Mouse (Mus musculus): ENCODE measurements at regions not wholly inside any gene's neighbourhood (a gene's known extent, or its start where the extent isn't known, plus 50 kb on each side); places are given as distances from the start of the nearest gene placed in this dataset.

- WGBS = 31% methylated on average over 4 of the region's 4 CpGs
- no peak; the same call in 1 of the 2 replicates for ATAC-seq (ENCODE audit: low read depth)
Observed at GRCm38 (mm10) chr4:22986763-22987468, 498.8 kb upstream of the Pou3f2 start.

GRCm38 (mm10) chr4:22973585-22974116, 485.5 kb upstream of the Pou3f2 start:
- DNase-seq (ENCODE audit: low spot score) (no peak), ATAC-seq (ENCODE audit: low read depth) (no peak)
- Histone ChIP-seq H3K4me1 (ENCODE audit: control insufficient read depth, insufficient read depth, low read length) (no peaks in the 10 kb centered on the region), H3K27me3 (replicated peaks; ENCODE audit: control insufficient read depth, insufficient read depth, low read length) (no peaks in the 10 kb centered on the region), H3K4me2 (ENCODE audit: low read depth, low read length) (no peak overlapping the region), H3K36me3 (ENCODE audit: control insufficient read depth, insufficient read depth, low read length) (no peaks in the 10 kb centered on the region), H3K4me3 (ENCODE audit: low read depth, low read length) (no peak overlapping the region), H3K9ac (ENCODE audit: low read depth, low read length) (no peak overlapping the region), H3K9me3 (ENCODE audit: control insufficient read depth, low read length) (no peaks in the 10 kb centered on the region), H3K27ac (replicated peaks; ENCODE audit: low read depth, low read length) (no peak overlapping the region)
- 66% methylated on average over 4 of the region's 4 CpGs for WGBS

More at GRCm38 (mm10) chr4:22986763-22987468, 498.8 kb upstream of the Pou3f2 start:
- peak; percentile 2 for DNase-seq (ENCODE audit: low spot score)
- Histone ChIP-seq H3K4me1 (ENCODE audit: control insufficient read depth, insufficient read depth, low read length) (no peaks in the 10 kb centered on the region), H3K9me3 (ENCODE audit: control insufficient read depth, low read length) (no peaks in the 10 kb centered on the region), H3K36me3 (ENCODE audit: control insufficient read depth, insufficient read depth, low read length) (no peaks in the 10 kb centered on the region), H3K4me2 (ENCODE audit: low read depth, low read length) (no peak overlapping the region), H3K9ac (ENCODE audit: low read depth, low read length) (no peak overlapping the region), H3K27ac (replicated peaks; ENCODE audit: low read depth, low read length) (no peak overlapping the region), H3K27me3 (replicated peaks; ENCODE audit: control insufficient read depth, insufficient read depth, low read length) (no peaks in the 10 kb centered on the region), H3K4me3 (ENCODE audit: low read depth, low read length) (no peak overlapping the region)

- WGBS = 56% methylated on average over 11 of the region's 11 CpGs
- no peak for ATAC-seq (ENCODE audit: low read depth)
- DNase-seq (ENCODE audit: low spot score) = peak; percentile 1
- H3K4me2 ChIP-seq (ENCODE audit: low read depth, low read length) = no peak overlapping the region
- no peak overlapping the region for H3K4me3 ChIP-seq (ENCODE audit: low read depth, low read length)
- no peaks in the 10 kb centered on the region for H3K36me3 ChIP-seq (ENCODE audit: control insufficient read depth, insufficient read depth, low read length)
- H3K27ac ChIP-seq (replicated peaks; ENCODE audit: low read depth, low read length) = no peak overlapping the region
- H3K9me3 ChIP-seq (ENCODE audit: control insufficient read depth, low read length) = no peaks in the 10 kb centered on the region
- H3K27me3 ChIP-seq (replicated peaks; ENCODE audit: control insufficient read depth, insufficient read depth, low read length) = no peaks in the 10 kb centered on the region
- no peak overlapping the region for H3K9ac ChIP-seq (ENCODE audit: low read depth, low read length)
- H3K4me1 ChIP-seq (ENCODE audit: control insufficient read depth, insufficient read depth, low read length) = no peaks in the 10 kb centered on the region
Observed at GRCm38 (mm10) chr4:22972784-22973584, 484.8 kb upstream of the Pou3f2 start.

- 63% methylated on average over 2 of the region's 2 CpGs for WGBS
- Histone ChIP-seq H3K36me3 (ENCODE audit: control insufficient read depth, insufficient read depth, low read length) (no peaks in the 10 kb centered on the region), H3K27ac (replicated peaks; ENCODE audit: low read depth, low read length) (no peak overlapping the region), H3K4me3 (ENCODE audit: low read depth, low read length) (no peak overlapping the region), H3K4me1 (ENCODE audit: control insufficient read depth, insufficient read depth, low read length) (no peaks in the 10 kb centered on the region), H3K4me2 (ENCODE audit: low read depth, low read length) (no peak overlapping the region), H3K27me3 (replicated peaks; ENCODE audit: control insufficient read depth, insufficient read depth, low read length) (no peaks in the 10 kb centered on the region), H3K9ac (ENCODE audit: low read depth, low read length) (no peak overlapping the region), H3K9me3 (ENCODE audit: control insufficient read depth, low read length) (no peaks in the 10 kb centered on the region)
- ATAC-seq (ENCODE audit: low read depth) (no peak), DNase-seq (ENCODE audit: low spot score) (peak; percentile 3)
Observed at GRCm38 (mm10) chr4:22971127-22971526, 483.0 kb upstream of the Pou3f2 start.

GRCm38 (mm10) chr4:22970495-22970894, 482.3 kb upstream of the Pou3f2 start:
- no peaks in the 10 kb centered on the region for H3K27me3 ChIP-seq (replicated peaks; ENCODE audit: control insufficient read depth, insufficient read depth, low read length)
- no peaks in the 10 kb centered on the region for H3K9me3 ChIP-seq (ENCODE audit: control insufficient read depth, low read length)
- H3K4me3 ChIP-seq (ENCODE audit: low read depth, low read length) = no peak overlapping the region
- no peak for ATAC-seq (ENCODE audit: low read depth)
- no peaks in the 10 kb centered on the region for H3K36me3 ChIP-seq (ENCODE audit: control insufficient read depth, insufficient read depth, low read length)
- 14% methylated on average over 5 of the region's 5 CpGs for WGBS
- H3K27ac ChIP-seq (replicated peaks; ENCODE audit: low read depth, low read length) = no peak overlapping the region
- no peaks in the 10 kb centered on the region for H3K4me1 ChIP-seq (ENCODE audit: control insufficient read depth, insufficient read depth, low read length)
- no peak overlapping the region for H3K4me2 ChIP-seq (ENCODE audit: low read depth, low read length)
- no peak overlapping the region for H3K9ac ChIP-seq (ENCODE audit: low read depth, low read length)
- peak; percentile 3 for DNase-seq (ENCODE audit: low spot score)

- no peak overlapping the region for H3K9ac ChIP-seq (ENCODE audit: low read depth, low read length)
- H3K36me3 ChIP-seq (ENCODE audit: control insufficient read depth, insufficient read depth, low read length) = no peaks in the 10 kb centered on the region
- WGBS = 67% methylated on average over 1 of the region's 1 CpGs
- no peaks in the 10 kb centered on the region for H3K4me1 ChIP-seq (ENCODE audit: control insufficient read depth, insufficient read depth, low read length)
- ATAC-seq (ENCODE audit: low read depth) (no peak), DNase-seq (ENCODE audit: low spot score) (no peak)
- H3K4me2 ChIP-seq (ENCODE audit: low read depth, low read length) = no peak overlapping the region
- H3K27me3 ChIP-seq (replicated peaks; ENCODE audit: control insufficient read depth, insufficient read depth, low read length) = no peaks in the 10 kb centered on the region
- H3K4me3 ChIP-seq (ENCODE audit: low read depth, low read length) = no peak overlapping the region
- no peak overlapping the region for H3K27ac ChIP-seq (replicated peaks; ENCODE audit: low read depth, low read length)
- H3K9me3 ChIP-seq (ENCODE audit: control insufficient read depth, low read length) = no peaks in the 10 kb centered on the region
Observed at GRCm38 (mm10) chr4:22949422-22949821, 461.3 kb upstream of the Pou3f2 start.

DNA sequence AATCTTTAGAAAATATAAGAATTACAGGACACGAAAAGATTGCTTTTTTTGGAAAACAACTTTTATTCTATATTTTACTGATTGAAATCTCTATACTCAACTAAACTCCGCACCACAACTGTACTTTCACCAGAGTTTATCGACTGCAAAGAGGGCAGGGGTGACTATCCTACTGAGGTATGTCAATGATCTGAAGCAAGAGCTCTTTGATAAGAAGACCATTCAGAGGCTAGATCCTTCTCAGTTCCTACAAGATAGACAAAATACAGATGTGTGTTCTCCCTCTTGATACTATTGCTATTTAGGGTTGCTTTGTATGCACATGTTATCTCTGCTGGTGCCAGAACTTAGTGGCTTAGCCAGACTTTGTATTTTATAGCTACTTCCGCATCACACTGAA, 460.7 kb upstream of the Pou3f2 start:
- Histone ChIP-seq H3K9me3 (ENCODE audit: control insufficient read depth, low read length) (no peaks in the 10 kb centered on the region), H3K4me3 (ENCODE audit: low read depth, low read length) (no peak overlapping the region), H3K27me3 (replicated peaks; ENCODE audit: control insufficient read depth, insufficient read depth, low read length) (no peaks in the 10 kb centered on the region), H3K9ac (ENCODE audit: low read depth, low read length) (no peak overlapping the region), H3K27ac (replicated peaks; ENCODE audit: low read depth, low read length) (no peak overlapping the region), H3K4me1 (ENCODE audit: control insufficient read depth, insufficient read depth, low read length) (no peaks in the 10 kb centered on the region), H3K36me3 (ENCODE audit: control insufficient read depth, insufficient read depth, low read length) (no peaks in the 10 kb centered on the region), H3K4me2 (ENCODE audit: low read depth, low read length) (no peak overlapping the region)
- 91% methylated on average over 4 of the region's 4 CpGs for WGBS
- ATAC-seq (ENCODE audit: low read depth) (no peak), DNase-seq (ENCODE audit: low spot score) (no peak)

DNA sequence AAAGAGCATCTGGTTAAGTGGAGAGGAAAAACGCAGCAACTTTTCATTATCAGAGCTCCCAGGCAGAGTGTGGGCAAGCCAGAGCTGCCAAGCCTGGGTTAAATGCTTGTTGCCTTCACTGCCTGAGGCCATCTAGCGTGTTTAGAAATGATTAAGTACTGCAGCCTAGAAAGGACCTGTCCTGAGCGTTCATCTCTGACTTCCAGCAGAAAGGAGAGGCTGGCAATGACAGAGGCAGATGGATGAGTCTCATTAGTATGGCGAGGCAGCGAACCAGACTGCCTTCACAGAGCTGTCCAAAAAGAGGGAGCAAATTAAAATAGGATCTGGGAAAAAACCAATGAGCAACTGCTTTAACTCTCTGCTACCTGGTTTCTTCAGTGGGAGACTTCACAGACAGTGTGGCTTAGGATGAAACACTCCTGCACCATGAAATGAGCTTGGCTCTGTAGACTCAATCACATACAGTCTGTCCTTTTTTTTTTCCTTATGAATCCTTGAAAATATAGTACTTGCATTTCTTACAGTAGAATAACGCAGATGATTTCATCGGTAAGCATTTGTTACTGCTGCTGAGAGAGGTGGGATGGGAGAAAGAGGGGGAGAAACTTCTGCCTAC, 458.7 kb upstream of the Pou3f2 start:
- no peaks in the 10 kb centered on the region for H3K4me1 ChIP-seq (ENCODE audit: control insufficient read depth, insufficient read depth, low read length)
- H3K36me3 ChIP-seq (ENCODE audit: control insufficient read depth, insufficient read depth, low read length) = no peaks in the 10 kb centered on the region
- H3K4me2 ChIP-seq (ENCODE audit: low read depth, low read length) = no peak overlapping the region
- H3K9ac ChIP-seq (ENCODE audit: low read depth, low read length) = no peak overlapping the region
- WGBS = 29% methylated on average over 7 of the region's 7 CpGs
- peak; percentile 17 for DNase-seq (ENCODE audit: low spot score)
- H3K4me3 ChIP-seq (ENCODE audit: low read depth, low read length) = no peak overlapping the region
- H3K27ac ChIP-seq (replicated peaks; ENCODE audit: low read depth, low read length) = no peak overlapping the region
- ATAC-seq (ENCODE audit: low read depth) = peak; percentile 30; the same call in 1 of the 2 replicates
- no peaks in the 10 kb centered on the region for H3K9me3 ChIP-seq (ENCODE audit: control insufficient read depth, low read length)
- H3K27me3 ChIP-seq (replicated peaks; ENCODE audit: control insufficient read depth, insufficient read depth, low read length) = no peaks in the 10 kb centered on the region
